Mouse (Mus musculus): ENCODE measurements around the gene Erich4.

- TF ChIP-seq GATA1 (IDR thresholded peaks at IDR 0.05; ENCODE audit: low read length): no peak
- TF ChIP-seq TAL1 (IDR thresholded peaks at IDR 0.05; ENCODE audit: low read length): no peak
These were observed 4.4 kb upstream of the Erich4 start for GRCm38 (mm10) chr7:25620101-25620500.
